Mouse (Mus musculus) neural tube, embryonic 13.5 days (tissue): Measurements from ENCODE around the gene Cfd. TPM values are rescaled to one million over a fixed set of nuclear protein-coding genes. Genes with fewer than 3 reads are reported as not detected.
"Not testable (repeated sequence)": the region's sequence is repeated elsewhere in the genome, so short reads cannot be mapped to it uniquely, and the experiment has no call there.

Experiments
- ATAC-seq: fragments of 200-750 bp; cut with Nextera tagmentation; 2 replicates; pipeline ENCODE4 v1.8.0; 2017; ENCODE audit warnings: low read depth, mild to moderate bottlenecking, moderate TSS enrichment, moderate library complexity
- H3K27ac ChIP-seq: fragments of 300-500 bp; sonication (generic); replicated peaks from 2 replicates; pipeline ENCODE4 v1.5.1; 2015; ENCODE audit warnings: moderate library complexity, mild to moderate bottlenecking, inconsistent platforms
- H3K27me3 ChIP-seq: fragments of 300-500 bp; sonication (generic); 2 replicates; pipeline ENCODE4 v1.6.1; 2015; ENCODE audit warnings: mild to moderate bottlenecking, inconsistent platforms
- H3K36me3 ChIP-seq: fragments of 300-500 bp; sonication (generic); 2 replicates; pipeline ENCODE4 v1.6.1; 2015; ENCODE audit warnings: mild to moderate bottlenecking, inconsistent platforms
- H3K4me1 ChIP-seq: fragments of 300-500 bp; sonication (generic); replicated peaks from 2 replicates; pipeline ENCODE4 v1.6.1; 2015; ENCODE audit warnings: inconsistent platforms
- H3K4me2 ChIP-seq: fragments of 300-500 bp; sonication (generic); 2 replicates; pipeline ENCODE4 v1.6.1; 2015; ENCODE audit warnings: inconsistent platforms, mild to moderate bottlenecking, moderate library complexity
- H3K4me3 ChIP-seq: fragments of 300-500 bp; sonication (generic); 2 replicates; pipeline ENCODE4 v1.5.1; 2015; ENCODE audit warnings: mild to moderate bottlenecking, inconsistent platforms
- H3K9ac ChIP-seq: fragments of 300-500 bp; sonication (generic); 2 replicates; pipeline ENCODE4 v1.6.1; 2015; ENCODE audit warnings: moderate library complexity, mild to moderate bottlenecking, inconsistent platforms
- H3K9me3 ChIP-seq: fragments of 300-500 bp; sonication (generic); 2 replicates; pipeline ENCODE4 v1.6.1; 2016; ENCODE audit warnings: inconsistent platforms
- WGBS: fragments of 180-500 bp; shearing (Covaris S2); methylation state at CpG from one replicate; pipeline ENCODE4 v1.1.7; 2015; 5-methylcytosine and 5-hydroxymethylcytosine counted together
- polyA plus RNA-seq: library from polyadenylated mRNA; unstranded; fragments of >200 nt; fragmentation: Nextera tagmentation; extraction: Ambion mirVana; gene quantifications from 2 replicates; pipeline ENCODE4 v1.2.1, GENCODE M21; 2015

Cfd gene
- polyA plus RNA-seq, 1 experiment from 2014 or later, result not detected

DNA sequence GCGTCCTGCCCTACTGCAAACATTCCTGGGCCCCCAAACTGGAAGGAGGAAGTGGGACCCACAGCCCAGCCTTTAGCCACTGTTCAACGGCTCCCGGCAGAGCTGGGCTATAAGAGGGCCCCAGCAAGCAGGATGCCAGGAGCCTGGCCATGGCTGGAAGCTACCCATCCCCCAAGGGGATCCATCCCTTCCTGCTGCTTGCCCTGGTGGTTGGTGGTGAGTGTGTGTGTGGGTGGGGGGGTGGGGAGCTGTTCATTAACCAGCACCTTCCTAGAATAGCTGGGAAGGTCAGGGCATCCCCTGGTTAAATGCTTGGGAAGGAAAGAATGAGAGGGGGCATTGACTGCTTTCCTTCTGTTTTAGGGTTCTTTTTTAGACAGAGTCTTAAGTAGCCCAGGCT lies 11.1 kb upstream of the Cfd start:
- no peak overlapping the region for H3K4me2 ChIP-seq
- H3K4me3 ChIP-seq, result no peak overlapping the region
- peaks cover 33% of the 10 kb centered on the region for H3K27me3 ChIP-seq
- 40% methylated on average over 3 of the region's 3 CpGs for WGBS
- ATAC-seq, result no peak
- no peaks in the 10 kb centered on the region for H3K36me3 ChIP-seq
- no peak overlapping the region for H3K27ac ChIP-seq
- peaks cover 34% of the 10 kb centered on the region for H3K4me1 ChIP-seq
- no peaks in the 10 kb centered on the region for H3K9me3 ChIP-seq
- no peak overlapping the region for H3K9ac ChIP-seq

DNA sequence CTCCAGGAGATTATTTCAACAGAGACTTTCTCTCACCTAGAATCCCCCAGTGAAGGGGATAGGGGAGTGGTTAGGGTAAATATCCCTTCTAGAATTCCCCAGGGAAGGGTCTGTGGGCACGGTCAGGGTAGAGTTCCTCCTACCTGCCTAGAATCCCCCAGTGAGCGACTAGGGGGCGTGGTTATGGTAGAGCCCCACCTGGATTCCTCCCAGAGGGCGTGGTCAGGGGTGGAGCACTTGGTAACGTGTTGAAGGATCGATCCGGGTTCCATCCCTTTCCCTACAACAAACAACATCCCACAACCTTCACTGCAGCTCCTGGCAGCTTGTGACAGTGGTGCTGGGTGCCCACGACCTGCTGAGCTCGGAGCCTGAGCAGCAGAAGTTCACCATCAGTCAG lies 9.9 kb upstream of the Cfd start:
- H3K4me3 ChIP-seq, result no peak overlapping the region
- H3K27ac ChIP-seq, result no peak overlapping the region
- WGBS, result 18% methylated on average over 9 of the region's 9 CpGs
- peaks cover 33% of the 10 kb centered on the region for H3K27me3 ChIP-seq
- H3K36me3 ChIP-seq, result no peaks in the 10 kb centered on the region
- no peak overlapping the region for H3K4me2 ChIP-seq
- peaks cover 22% of the 10 kb centered on the region for H3K4me1 ChIP-seq
- no peak for ATAC-seq
- H3K9me3 ChIP-seq, result no peaks in the 10 kb centered on the region
- no peak overlapping the region for H3K9ac ChIP-seq

DNA sequence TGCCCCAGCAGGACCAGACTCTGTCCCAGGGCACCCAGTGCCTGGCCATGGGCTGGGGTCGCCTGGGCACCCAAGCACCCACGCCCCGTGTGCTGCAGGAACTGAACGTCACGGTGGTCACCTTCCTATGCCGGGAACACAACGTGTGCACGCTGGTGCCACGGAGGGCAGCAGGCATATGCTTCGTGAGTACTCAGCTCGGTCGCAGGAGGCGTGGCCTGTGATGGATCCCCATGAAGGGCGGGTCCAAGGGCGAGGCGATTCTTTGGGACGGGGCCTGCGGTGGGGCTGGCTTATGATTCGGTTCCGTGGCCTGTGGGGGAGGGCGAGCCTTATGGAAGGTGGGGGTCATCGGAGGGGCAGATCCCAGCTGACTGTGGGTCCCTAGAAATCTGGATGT lies 8.7 kb upstream of the Cfd start:
- H3K27me3 ChIP-seq, result peaks cover 33% of the 10 kb centered on the region
- H3K4me3 ChIP-seq, result no peak overlapping the region
- peak overlapping the region; percentile 43; the same call in 1 of the 2 replicates for H3K9ac ChIP-seq
- H3K4me2 ChIP-seq, result peak overlapping the region; percentile 37
- peaks cover 21% of the 10 kb centered on the region for H3K4me1 ChIP-seq
- 8% methylated on average over 22 of the region's 22 CpGs for WGBS
- no peak for ATAC-seq
- H3K27ac ChIP-seq, result no peak overlapping the region
- no peaks in the 10 kb centered on the region for H3K36me3 ChIP-seq
- H3K9me3 ChIP-seq, result no peaks in the 10 kb centered on the region

DNA sequence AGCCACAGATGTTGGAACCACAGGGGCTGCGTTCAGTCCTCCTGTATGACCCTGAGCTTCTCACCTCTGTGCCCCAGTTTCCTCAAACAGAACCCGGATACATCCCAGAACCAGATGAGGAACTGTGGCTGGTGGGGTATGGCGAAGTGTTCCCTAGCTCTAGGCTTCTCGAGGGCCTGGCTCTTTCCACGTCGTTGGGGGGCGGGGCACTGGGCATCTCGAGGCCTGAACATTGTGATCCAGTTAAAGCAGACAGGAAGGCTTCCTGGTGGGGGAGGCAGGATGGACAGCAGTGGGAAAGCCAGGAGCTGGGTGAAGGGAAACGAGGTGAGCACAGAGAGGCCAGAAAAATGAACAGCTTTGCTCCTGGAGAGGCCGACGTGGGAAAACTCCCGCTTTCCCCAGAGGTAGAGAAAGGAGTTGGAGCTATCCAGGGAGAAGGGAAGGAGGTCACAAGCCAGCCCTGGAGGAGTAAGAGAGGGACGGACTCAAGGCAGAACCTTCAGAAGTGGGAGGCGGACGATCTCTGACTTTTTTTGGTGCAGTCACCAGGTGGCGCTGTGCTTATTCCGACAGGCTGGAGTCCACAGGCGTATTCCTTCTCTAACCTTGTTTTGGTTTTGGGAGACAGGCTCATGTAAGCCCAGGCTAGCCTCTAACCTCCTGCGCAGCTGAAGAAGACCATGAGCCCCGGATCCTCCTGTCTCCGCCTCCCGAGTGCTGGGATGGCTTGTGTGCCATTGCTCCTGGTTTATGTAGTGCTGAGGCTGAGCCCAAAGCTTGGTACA lies 7.2 kb upstream of the Cfd start:
- peak; percentile 25 for ATAC-seq
- H3K36me3 ChIP-seq, result no peaks in the 10 kb centered on the region
- peaks cover 33% of the 10 kb centered on the region for H3K27me3 ChIP-seq
- no peak overlapping the region for H3K4me3 ChIP-seq
- WGBS, result 15% methylated on average over 22 of the region's 22 CpGs
- H3K9me3 ChIP-seq, result no peaks in the 10 kb centered on the region
- H3K4me2 ChIP-seq, result no peak overlapping the region
- peak overlapping the region; percentile 45 for H3K9ac ChIP-seq
- H3K4me1 ChIP-seq, result peaks cover 21% of the 10 kb centered on the region
- no peak overlapping the region for H3K27ac ChIP-seq

DNA sequence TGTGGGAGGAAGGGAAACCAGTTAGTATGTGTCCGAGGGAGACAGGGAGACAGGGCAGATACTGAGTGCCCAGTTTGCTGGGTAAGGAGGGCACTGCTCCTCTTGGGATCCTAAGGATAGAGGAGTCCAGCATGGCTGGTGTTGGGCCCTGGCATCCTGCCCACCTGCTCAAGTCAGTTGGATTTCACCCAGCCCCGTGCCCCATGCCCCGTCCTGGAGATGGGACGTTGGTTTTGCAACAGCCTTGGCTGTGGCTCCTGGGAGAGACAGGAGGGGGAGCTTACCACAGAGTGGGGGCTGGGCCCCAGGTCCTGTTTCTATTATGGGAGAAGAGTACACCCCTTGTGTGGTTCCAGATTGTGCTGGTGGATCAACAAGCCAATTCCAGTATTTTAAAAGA lies 6.2 kb upstream of the Cfd start:
- WGBS, result 78% methylated on average over 4 of the region's 4 CpGs
- Histone ChIP-seq H3K9me3 (no peaks in the 10 kb centered on the region), H3K4me2 (no peak overlapping the region), H3K4me3 (no peak overlapping the region), H3K27ac (no peak overlapping the region), H3K9ac (no peak overlapping the region), H3K27me3 (peaks cover 33% of the 10 kb centered on the region), H3K4me1 (peaks cover 21% of the 10 kb centered on the region), H3K36me3 (no peaks in the 10 kb centered on the region)
- 0 out of 2 replicates have a peak, but pooled peaks have one; percentile 15 for ATAC-seq

DNA sequence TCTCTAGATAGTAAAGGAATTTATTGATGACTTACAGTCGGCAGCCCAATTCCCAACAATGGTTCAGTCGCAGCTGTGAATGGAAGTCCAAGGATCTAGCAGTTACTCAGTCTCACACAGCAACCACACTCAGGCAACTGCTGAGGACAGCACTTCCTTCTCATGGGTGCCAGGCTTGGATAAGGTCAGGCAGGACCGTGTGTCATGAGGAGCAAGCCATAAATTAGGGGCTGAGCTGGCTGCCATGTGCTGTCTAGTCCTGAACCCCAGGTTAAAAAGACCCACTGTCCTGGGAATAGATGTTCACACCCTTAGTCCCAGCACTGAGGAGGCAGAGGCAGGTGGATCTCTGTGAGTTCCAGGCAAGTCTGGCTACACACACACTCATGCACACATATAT lies 5.7 kb upstream of the Cfd start:
- not testable (repeated sequence) for H3K9me3 ChIP-seq, H3K27ac ChIP-seq, H3K36me3 ChIP-seq, ATAC-seq, H3K4me2 ChIP-seq, H3K9ac ChIP-seq, H3K4me3 ChIP-seq
- peaks cover 33% of the 10 kb centered on the region for H3K27me3 ChIP-seq
- peaks cover 21% of the 10 kb centered on the region for H3K4me1 ChIP-seq
- WGBS, result 79% methylated on average over 3 of the region's 3 CpGs

DNA sequence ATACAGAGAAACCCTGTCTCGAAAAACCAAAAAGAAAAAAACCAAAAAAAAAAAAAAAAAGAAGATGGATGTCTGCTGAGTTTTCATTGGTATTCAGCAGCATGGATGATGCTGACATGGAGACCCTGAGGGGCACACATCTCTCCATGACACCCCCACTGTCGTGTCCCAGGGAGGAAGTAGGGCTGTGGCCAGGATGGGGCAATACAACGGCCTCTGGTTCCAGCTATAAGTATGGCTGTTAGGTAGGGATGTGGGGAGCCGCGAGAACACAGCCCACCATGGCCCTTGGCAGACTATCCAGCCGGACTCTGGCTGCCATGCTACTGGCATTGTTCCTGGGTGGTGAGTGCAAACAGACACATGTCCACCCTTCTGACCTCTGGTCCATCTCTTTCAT lies 4.6 kb upstream of the Cfd start, which contains the start of gene Elane:
TSS of gene Elane (plus strand) at position 194 of the 400 bp plus-strand sequence.
- Histone ChIP-seq H3K27me3 (peaks cover 24% of the 10 kb centered on the region), H3K36me3 (no peaks in the 10 kb centered on the region), H3K27ac (no peak within 1 kb of the TSS), H3K9me3 (no peaks in the 10 kb centered on the region), H3K4me2 (no peak within 1 kb of the TSS), H3K9ac (no peak within 1 kb of the TSS), H3K4me1 (peaks cover 21% of the 10 kb centered on the region), H3K4me3 (no peak within 1 kb of the TSS)
- no peak for ATAC-seq
- 81% methylated on average over 6 of the region's 6 CpGs for WGBS

DNA sequence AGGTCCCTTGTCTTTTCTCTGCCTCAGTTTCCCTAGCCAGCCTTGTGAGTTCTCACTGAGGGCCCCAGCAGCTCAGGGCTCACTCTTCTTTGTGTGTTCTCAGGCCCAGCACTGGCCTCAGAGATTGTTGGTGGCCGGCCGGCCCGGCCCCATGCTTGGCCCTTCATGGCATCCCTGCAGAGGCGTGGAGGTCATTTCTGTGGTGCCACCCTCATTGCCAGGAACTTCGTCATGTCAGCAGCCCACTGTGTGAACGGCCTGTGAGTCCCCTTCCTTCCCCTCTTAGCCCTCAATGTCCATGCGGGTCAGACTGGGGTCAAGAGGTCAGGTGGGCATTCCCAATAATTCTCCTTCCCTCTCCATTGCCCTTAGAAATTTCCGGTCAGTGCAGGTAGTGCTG lies 4.0 kb upstream of the Cfd start:
- Histone ChIP-seq H3K27me3 (peaks cover 18% of the 10 kb centered on the region), H3K4me2 (no peak overlapping the region), H3K36me3 (no peaks in the 10 kb centered on the region), H3K9me3 (no peaks in the 10 kb centered on the region), H3K9ac (no peak overlapping the region), H3K4me1 (peaks cover 21% of the 10 kb centered on the region), H3K27ac (no peak overlapping the region), H3K4me3 (no peak overlapping the region)
- WGBS, result 75% methylated on average over 8 of the region's 8 CpGs
- no peak for ATAC-seq

DNA sequence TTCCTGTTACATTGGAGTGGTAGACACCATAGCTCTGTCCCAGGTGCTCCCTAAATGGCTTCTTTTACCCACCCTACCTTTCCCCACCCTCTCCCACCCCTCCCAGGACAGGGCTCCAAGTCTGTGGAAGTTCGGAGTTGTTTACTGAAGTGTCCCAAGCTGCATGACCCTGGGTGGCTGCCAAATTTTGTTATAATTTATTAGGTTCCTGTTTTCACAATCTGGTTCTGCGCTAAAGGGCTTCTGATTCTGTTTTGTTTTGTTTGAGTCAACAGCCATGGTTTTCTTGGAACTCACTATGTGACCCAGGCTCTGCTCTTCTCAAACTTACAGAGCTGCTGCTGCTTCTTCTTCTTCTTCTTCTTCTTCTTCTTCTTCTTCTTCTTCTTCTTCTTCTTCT lies 1.3 kb upstream of the Cfd start:
- H3K9ac ChIP-seq, result no peak overlapping the region
- H3K27me3 ChIP-seq, result no peaks in the 10 kb centered on the region; the same call in none of the 2 replicates
- H3K4me3 ChIP-seq, result no peak overlapping the region
- no peak overlapping the region for H3K4me2 ChIP-seq
- WGBS, result 82% methylated on average over 2 of the region's 2 CpGs
- H3K27ac ChIP-seq, result no peak overlapping the region
- ATAC-seq, result no peak
- peaks cover 5% of the 10 kb centered on the region for H3K36me3 ChIP-seq
- H3K4me1 ChIP-seq, result no peaks in the 10 kb centered on the region
- H3K9me3 ChIP-seq, result no peaks in the 10 kb centered on the region

DNA sequence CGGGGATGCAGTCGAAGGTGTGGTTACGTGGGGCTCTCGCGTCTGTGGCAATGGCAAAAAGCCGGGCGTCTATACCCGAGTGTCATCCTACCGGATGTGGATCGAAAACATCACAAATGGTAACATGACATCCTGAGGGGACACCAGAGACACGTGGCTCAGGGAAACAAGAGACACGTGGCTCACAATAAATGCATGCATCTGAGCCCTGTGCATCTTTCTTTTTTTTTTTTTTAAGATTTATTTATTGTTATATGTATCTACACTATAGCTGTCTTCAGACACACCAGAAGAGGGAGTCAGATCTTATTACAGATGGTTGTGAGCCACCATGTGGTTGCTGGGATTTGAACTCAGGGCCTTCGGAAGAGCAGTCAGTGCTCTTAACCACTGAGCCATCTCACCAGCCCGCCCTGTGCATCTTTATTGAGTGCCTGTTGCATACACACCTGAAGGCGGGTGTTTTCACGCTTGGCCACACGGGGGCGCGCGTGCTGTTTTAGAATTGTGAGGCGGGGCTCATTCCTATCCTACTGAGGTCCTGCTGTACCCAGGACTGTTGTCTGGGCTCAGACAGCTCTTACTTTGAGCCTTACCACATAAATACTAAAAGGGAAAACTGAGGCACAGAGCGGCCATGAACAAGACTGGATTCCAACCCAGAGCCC lies 1.9 kb downstream of the Cfd start:
- WGBS, result 43% methylated on average over 22 of the region's 22 CpGs
- H3K36me3 ChIP-seq, result peaks cover 34% of the 10 kb centered on the region

DNA sequence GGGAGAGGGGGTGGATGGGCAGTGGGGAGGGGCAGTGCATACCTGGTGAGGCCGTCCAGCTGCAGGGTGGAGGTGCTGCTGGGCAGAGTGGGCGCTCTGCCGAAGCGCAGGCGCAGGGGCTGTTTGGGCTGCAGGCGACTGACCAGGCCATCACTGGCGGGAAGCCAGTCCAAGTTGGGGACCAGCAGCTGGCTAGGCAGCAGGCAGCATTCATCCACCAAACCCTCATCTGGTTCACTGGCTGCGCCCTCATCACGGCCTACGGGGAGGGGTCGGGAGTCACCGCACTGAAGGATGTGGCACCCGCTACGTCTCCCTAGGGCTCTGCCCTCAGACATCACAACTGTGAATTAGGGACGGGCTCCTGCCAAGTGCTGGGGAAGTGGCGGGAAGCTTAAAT lies 5.7 kb downstream of the Cfd start:
- Histone ChIP-seq H3K4me2 (no peak overlapping the region), H3K9me3 (no peaks in the 10 kb centered on the region), H3K4me3 (no peak overlapping the region), H3K4me1 (peaks cover 12% of the 10 kb centered on the region), H3K36me3 (peaks cover 58% of the 10 kb centered on the region), H3K9ac (no peak overlapping the region), H3K27me3 (peaks cover 9% of the 10 kb centered on the region), H3K27ac (no peak overlapping the region)
- 90% methylated on average over 15 of the region's 16 CpGs for WGBS
- ATAC-seq, result no peak

More for the DNA sequence above, 1.9 kb downstream of the Cfd start:
- H3K27ac ChIP-seq, H3K4me1 ChIP-seq, H3K9ac ChIP-seq, H3K4me3 ChIP-seq, H3K4me2 ChIP-seq, H3K27me3 ChIP-seq, H3K9me3 ChIP-seq: not testable (repeated sequence)
- ATAC-seq, result peak; percentile 54

DNA sequence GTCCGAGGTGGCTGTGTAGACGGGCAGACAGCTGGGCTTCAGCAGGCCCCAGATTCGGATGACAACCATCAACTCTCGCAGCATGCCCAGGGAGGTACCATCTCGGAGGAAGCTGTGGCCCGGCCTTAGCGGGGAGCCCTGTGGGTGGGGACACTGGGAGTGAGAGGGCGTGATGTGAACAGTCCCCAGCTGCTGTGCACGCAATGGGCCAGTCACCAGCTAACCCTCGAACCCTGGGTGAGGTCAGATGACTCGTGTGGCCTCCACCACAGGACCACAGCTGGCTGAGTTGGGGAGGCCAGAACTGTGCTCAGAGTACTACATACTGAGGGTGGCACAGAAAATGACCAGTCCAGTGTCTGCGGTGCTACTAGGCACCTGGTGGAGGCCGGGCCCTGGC lies 6.2 kb downstream of the Cfd start:
- ATAC-seq, result no peak
- Histone ChIP-seq H3K36me3 (peaks cover 58% of the 10 kb centered on the region), H3K4me2 (no peak overlapping the region), H3K9ac (no peak overlapping the region), H3K4me3 (no peak overlapping the region), H3K27me3 (peaks cover 9% of the 10 kb centered on the region), H3K4me1 (peaks cover 15% of the 10 kb centered on the region), H3K27ac (no peak overlapping the region), H3K9me3 (no peaks in the 10 kb centered on the region)
- WGBS, result 87% methylated on average over 13 of the region's 13 CpGs
